Mouse (Mus musculus): ENCODE measurements around the gene Emid1. TPM values are rescaled to one million over a fixed set of nuclear protein-coding genes. Genes with fewer than 3 reads are reported as not detected.
"Not testable (repeated sequence)": the region's sequence is repeated elsewhere in the genome, so short reads cannot be mapped to it uniquely, and the experiment has no call there.

Gene Emid1
- total RNA-seq, 2 experiments from 2014 or later: 2.2 to 3.4 TPM

GRCm38 (mm10) chr11:5113645-5114044 is 38.4 kb downstream of the Emid1 start:
- DNase-seq (ENCODE audit: low spot score in 2 of 2): no peak

GRCm38 (mm10) chr11:5109441-5109840 is 42.6 kb downstream of the Emid1 start:
- DNase-seq (ENCODE audit: low spot score in 2 of 2): no peak

DNA sequence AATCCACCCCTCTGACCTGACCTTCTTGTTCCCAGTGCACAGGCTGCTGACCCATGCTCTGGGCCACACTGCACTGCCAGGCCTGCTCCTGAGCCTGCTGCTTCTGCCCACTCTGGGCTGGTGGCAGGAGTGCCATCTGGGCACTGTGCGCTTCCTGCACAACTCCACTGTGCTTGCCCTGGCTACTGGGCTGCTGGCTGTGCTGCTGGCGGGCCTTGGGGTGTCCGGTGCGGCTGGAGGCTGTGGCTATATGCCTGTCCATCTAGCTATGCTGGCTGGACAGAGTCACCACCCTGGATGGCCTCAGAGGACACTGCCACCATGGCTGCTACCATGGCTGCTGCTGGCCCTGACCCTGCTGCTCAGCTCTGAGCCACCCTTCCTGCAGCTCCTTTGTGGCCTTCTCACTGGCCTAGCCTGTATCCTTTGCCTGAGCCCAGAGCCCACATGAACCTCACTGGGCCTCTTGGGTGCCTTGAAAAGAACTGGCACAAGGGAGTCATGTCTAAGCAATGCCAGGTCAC is 48.0 kb downstream of the Emid1 start:
- DNase-seq (ENCODE audit: low spot score in 2 of 2): no peak

DNA sequence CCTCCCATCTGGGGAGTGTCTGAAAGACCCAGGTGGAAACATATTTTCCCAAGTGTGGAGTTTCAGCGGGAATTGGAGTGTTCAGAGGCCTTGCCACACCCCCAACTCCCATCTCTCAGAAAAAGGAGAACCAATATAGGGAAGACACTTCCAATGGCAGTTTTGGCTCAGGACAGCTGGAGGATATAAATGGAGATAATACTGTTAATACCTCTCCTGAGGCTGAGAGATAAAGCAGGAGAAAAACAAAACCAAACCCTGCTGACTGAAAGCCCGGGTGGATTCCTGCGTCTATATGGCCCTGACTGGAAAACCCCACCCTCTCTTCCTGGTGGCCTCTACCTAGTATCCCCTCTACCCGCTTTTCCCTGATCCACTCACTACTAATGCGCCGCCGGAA is 49.7 kb downstream of the Emid1 start:
- no peak for DNase-seq (ENCODE audit: low spot score in 2 of 2)

- no peak for DNase-seq (ENCODE audit: low spot score in 2 of 2)
These were observed 50.4 kb downstream of the Emid1 start for GRCm38 (mm10) chr11:5101641-5102040.

DNA sequence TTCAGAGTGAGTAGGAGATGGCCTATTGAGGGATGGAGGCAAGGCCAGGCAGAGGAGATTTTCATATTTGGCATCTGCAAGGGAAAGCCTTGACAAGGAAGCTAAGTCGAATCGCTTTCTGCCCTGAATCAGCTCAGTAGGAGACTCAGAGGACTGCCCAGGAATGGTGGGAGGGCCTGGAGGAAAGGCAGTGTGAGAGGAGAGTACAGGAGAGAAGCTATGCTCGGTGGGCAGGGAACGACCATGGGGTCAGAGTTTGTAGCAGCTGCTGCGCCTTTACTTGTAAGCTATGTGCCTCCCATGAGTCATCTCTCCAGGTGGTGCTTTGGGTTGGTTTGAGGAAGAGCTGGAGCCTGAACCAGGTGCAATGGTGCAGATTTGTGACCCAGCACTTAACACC is 51.3 kb downstream of the Emid1 start:
- no peak for DNase-seq (ENCODE audit: low spot score in 2 of 2)

DNA sequence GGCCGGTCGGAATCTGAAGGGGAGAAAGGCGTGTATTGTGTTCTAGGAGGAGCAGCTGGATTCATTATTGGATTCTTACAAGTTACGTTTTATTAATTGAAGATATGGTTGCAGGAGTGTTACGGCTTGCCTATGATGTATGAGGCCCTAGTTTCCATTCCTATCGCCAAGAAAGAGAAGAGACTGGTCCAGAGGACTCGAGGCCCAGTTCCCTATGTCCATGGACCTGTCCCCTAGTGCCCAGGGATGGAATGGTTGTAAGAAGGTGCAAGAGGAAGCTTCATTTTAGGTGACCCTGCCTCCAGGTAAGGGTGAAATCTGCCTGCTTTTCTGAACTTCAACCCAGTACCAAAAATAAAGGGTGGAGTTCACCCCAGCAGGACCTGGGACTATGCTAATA is 51.8 kb downstream of the Emid1 start:
- no peak for DNase-seq (ENCODE audit: low spot score in 2 of 2)

DNA sequence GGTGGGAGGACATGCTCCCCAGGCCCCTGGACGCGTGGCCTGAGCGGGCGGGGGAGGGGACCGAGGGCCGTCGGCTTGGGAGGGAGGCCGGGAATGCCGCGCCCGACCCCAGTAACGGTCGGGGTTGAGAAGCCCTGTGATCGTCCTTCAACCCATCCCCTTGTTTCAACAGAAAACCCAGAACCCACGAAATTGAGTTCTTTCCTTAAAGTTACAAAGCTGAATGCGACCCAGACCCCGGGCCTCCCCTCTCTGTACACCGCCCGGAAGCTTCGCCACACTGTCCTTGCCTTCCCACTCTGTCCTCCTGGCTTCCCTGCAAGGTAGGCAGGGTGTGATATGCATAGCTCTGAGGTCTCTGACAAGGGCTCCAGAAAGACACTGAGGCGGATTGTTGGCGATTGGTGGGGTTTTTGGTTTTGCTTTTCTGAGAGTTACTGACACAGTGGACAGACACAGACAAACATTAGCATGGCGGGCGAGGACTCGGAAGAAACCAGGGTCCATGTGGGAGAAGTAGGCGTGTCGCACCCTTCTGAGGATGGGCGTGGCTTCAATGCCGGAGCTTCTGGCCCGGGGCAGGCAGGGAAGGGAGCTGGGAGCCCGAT is 52.4 kb downstream of the Emid1 start:
- DNase-seq (ENCODE audit: low spot score in 2 of 2): peak; percentile 75 to 79

- peak; percentile 99 for DNase-seq (ENCODE audit: low spot score in 2 of 2)
These were observed 53.1 kb downstream of the Emid1 start, which contains the start of the genes Rhbdd3 and Ewsr1 for GRCm38 (mm10) chr11:5098736-5099542. Gene Rhbdd3, plus strand, starts transcription at chr11:5098926. Gene Ewsr1, minus strand, starts transcription at chr11:5099266.

DNA sequence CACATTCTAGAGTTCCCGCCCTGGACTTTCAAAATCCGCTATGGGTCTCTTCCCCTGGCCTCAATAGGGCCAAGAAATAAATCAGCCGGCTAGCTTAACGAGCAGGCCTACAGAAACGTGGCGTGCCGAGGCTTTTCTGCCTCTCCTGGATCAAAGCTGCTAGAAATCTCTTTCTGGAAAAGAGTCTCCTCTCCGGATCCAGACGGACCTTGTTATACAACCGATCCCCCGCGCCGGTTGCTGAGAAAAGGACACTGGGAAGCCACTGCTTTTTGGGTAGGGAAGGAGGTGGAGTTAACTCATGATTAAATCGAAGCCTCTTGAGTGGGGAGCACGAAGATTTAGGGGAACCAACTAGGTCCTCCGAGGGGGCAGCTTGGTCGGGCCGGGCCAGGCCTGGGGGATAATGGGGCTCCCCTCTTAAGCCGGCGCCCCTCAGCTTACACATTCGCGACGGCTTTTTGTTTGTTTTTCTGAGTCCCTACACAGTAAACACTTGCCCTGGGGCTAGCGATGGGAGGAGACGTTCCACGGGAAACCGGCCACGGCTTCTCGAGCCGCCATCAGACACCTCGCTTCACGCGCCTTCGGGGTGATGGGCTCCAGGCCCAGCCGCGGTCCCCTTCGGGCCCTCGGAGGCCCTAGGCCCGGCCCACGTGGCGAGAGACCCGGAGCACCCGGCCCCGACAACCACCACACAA is 53.9 kb downstream of the Emid1 start:
- DNase-seq (ENCODE audit: low spot score in 2 of 2): peak; percentile 38 to 46

- no peak for DNase-seq (ENCODE audit: low spot score in 2 of 2)
These were observed 55.5 kb downstream of the Emid1 start for GRCm38 (mm10) chr11:5096480-5097020.

DNA sequence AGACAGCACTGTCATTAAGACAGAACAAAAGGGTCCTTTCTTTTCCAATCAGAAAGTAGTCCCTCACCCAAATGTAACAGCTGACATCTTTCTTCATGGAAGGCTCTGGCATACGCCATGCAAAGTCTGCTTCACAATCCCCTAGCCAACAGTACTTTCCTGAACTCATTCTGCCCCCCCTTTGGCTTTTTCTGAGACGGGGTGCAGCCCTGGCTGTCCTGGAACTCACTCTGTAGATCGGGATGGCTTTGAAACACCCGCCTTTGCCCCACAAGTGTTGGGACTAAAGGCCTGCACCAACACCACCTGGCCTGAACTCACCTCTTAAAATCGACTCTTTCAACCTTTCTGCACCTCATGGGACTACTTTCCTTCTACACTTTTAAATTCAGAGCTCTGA is 56.2 kb downstream of the Emid1 start:
- no peak for DNase-seq (ENCODE audit: low spot score in 2 of 2)

- no peak for DNase-seq (ENCODE audit: low spot score in 2 of 2)
These were observed 60.4 kb downstream of the Emid1 start for GRCm38 (mm10) chr11:5091706-5092105.

DNA sequence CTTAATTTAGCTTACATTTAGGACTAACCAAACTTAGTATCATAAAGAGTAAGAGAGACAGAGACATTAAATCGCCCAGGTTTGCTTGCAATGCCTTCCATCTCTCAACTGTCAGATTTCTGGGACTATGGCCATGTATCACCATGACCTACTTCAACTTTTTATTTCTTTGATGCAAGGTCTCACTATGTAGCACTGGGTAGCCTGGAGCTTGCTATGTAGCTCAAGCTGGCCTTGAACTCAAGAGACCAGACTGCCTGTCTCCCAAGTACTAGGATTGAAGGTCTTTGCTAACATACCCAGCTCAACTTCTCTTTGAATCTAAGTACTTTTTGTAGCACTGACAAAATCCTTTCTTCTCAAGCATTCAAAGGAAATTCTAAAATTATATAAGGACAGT is 62.9 kb downstream of the Emid1 start:
- DNase-seq (ENCODE audit: low spot score in 2 of 2): no peak

DNA sequence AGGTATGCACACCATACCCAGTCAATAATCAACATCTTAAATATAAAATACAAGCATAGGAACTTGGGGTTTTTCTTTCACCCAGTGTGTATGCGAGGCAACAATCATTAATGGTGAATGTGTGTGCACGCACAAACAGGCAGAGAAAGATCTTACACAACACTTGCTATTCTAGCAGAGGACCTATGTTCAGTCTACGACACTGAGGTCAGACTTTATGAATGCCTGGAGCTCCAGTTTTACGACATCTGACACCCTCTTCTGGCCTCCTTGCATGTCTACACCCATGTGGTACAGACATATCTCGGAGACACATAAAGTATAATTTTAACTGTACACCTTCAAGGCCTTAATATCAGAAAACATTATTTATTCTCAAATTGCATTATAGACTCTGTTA is 75.2 kb downstream of the Emid1 start:
- not testable (repeated sequence) for DNase-seq (ENCODE audit: low spot score in 2 of 2)

DNA sequence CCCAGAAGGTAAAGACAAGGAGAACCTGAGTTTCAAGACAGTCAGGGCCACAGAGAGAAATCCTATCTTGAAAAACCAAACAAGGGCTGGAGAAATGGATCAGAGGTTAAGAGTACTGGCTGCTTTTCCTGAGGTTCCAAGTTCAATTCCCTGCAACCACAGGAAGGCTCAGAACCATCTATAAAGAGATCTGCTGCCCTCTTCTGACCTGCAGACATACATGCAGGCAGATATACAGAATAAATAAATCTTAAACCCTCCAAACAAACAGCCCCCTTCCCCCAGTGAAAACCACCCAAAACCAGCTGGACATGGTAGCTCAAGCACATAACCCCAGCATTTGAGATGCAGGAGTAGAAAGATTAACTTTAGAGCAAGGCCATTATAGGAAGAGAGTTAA is 76.3 kb downstream of the Emid1 start:
- no peak for DNase-seq (ENCODE audit: low spot score in 2 of 2)

GRCm38 (mm10) chr11:5074882-5075281 is 77.2 kb downstream of the Emid1 start:
- no peak for DNase-seq (ENCODE audit: low spot score in 2 of 2)

DNA sequence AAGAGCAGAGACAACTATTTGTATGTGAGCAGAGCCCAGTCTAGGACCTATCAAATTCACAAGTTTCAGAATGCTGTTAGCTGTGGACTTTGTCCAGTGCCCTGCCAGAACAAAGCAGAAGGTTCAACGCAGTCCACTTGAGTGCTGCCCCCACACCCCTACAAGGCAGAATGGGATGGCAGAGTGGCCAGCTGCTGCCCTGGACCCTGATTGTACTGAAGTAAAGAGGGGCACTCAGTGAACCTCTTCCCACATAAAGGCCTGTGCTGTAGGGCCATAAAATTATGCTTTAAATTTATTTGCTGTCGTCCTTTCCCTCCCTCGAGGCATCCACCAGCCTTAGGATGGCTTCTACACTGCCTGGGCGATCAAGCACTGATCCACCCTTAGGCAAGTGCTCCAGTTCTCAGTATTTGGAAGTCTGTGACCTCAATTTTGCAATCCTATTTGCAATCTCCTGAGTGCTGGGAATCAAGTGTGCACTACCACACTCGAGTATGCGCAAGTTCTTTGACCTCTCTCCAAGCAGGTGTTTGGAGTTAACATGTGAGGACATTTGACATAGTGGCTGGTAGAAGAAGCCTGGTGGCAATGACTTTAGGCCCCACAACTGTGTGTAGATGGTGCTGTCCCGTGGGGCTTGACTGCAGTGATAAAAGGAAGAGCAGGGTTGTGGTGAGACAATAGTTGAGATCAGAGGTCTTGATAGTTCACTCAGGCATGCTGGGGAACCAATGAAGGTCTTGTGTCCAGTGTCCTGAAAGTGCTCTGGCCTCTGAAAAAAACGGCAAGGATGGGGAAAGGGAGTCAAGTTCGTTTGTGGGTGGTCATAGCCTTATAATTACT is 83.7 kb downstream of the Emid1 start:
- DNase-seq (ENCODE audit: low spot score in 2 of 2): no peak

DNA sequence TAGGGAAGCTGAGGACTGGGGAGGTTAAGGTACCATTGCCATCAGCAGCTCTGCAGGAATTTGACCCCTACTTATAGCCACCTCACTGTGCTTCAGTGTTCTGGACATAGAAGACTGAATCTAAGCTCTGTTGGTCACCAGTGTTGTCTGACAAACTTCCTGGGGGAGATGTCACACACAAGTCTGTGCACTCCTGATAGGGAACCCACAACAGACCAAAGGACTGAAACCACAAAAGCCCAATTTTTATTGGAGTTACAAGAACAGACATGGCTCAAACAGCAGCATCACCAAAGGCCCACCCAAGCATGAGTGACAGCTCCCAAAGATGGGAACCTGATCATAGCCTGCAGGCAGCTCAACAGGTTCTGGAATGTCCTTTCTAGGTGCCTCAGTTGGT is 85.0 kb downstream of the Emid1 start:
- DNase-seq (ENCODE audit: low spot score in 2 of 2): no peak

DNA sequence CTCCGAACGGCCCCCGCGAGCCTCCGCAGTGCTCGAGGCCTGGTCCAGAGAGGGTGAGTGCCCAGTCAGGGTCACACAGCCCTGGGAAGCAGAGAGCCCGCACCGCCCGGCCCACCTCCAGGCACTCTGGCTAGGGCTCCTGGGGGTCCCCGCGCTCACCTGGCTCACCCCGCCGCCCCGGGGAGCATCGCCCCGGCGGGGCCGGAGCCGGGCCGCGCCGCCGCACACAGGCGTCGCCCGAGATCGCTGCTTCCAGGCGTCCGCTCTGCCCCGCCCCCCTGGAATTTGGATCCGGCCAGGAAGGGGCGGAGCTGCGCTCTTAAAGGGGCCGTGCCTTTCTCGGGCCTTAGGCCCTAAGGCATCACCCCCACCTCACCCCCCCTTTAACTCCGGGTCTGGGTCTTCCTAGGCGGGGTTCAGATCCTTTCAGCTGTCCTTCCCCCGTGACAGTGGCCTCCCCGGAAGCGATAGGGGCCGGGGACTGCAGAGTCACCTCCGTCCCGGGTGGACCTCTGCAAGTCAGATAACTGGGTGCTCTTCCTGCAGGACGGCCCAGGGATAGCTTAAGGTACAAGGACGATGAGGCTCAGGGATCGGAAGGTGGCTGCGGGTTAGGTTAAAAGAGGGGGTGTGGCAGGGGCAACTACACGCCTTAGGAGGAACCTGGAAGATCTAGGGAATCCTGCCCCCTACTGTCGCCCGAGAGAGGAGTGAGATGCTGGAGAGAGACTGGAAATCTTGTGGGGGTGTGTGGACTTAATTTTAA is 86.8 kb downstream of the Emid1 start, which contains the start of gene Gas2l1:
Gene Gas2l1 (minus strand): TSS at position 272 of the 766 bp plus-strand sequence.
- peak; percentile 92 to 93 for DNase-seq (ENCODE audit: low spot score in 2 of 2)
